Mouse (Mus musculus) midbrain, embryonic 16.5 days (tissue): ENCODE results near the gene Src. TPM values are rescaled to one million over a fixed set of nuclear protein-coding genes. Genes with fewer than 3 reads are reported as not detected.

Experiments used
- ATAC-seq: fragments of 200-750 bp; cut with Nextera tagmentation; 2 replicates; pipeline ENCODE4 v1.8.0; 2017; ENCODE audit warnings: moderate TSS enrichment
- H3K27ac ChIP-seq: fragments of 300-500 bp; sonication (generic); 2 replicates; pipeline ENCODE4 v1.5.1; 2014; ENCODE audit warnings: mild to moderate bottlenecking, low read length, mixed read lengths
- H3K27me3 ChIP-seq: fragments of 300-500 bp; sonication (generic); 2 replicates; pipeline ENCODE4 v1.6.1; 2014; ENCODE audit warnings: low read depth, low read length, mixed read lengths; ENCODE audit not compliant: control insufficient read depth, insufficient read depth
- H3K36me3 ChIP-seq: fragments of 300-500 bp; sonication (generic); 2 replicates; pipeline ENCODE4 v1.6.1; 2014; ENCODE audit warnings: mild to moderate bottlenecking, low read length, moderate library complexity, mixed read lengths; ENCODE audit not compliant: control insufficient read depth, insufficient read depth
- H3K4me1 ChIP-seq: fragments of 300-500 bp; sonication (generic); 2 replicates; pipeline ENCODE4 v1.6.1; 2014; ENCODE audit warnings: mild to moderate bottlenecking, low read length, mixed read lengths; ENCODE audit not compliant: control insufficient read depth, insufficient read depth
- H3K4me2 ChIP-seq: fragments of 300-500 bp; sonication (generic); 2 replicates; pipeline ENCODE4 v1.6.1; 2014; ENCODE audit warnings: mild to moderate bottlenecking, low read length, mixed read lengths
- H3K4me3 ChIP-seq: fragments of 300-500 bp; sonication (generic); 2 replicates; pipeline ENCODE4 v1.5.1; 2014; ENCODE audit warnings: low read depth, mild to moderate bottlenecking, low read length, moderate library complexity, mixed read lengths
- H3K9ac ChIP-seq: fragments of 300-500 bp; sonication (generic); 2 replicates; pipeline ENCODE4 v1.6.1; 2014; ENCODE audit warnings: low read depth, low read length, mixed read lengths
- H3K9me3 ChIP-seq: fragments of 300-500 bp; sonication (generic); replicated peaks from 2 replicates; pipeline ENCODE4 v1.6.1; 2014; ENCODE audit warnings: mild to moderate bottlenecking, low read length, mixed read lengths; ENCODE audit not compliant: control insufficient read depth, poor library complexity, severe bottlenecking
- WGBS: fragments of 180-500 bp; shearing (Covaris S2); extraction: QIAGEN DNeasy Blood & Tissue Kit; methylation state at CpG from one replicate; pipeline ENCODE4 v1.1.7; 2014; 5-methylcytosine and 5-hydroxymethylcytosine counted together
- polyA plus RNA-seq: library from polyadenylated mRNA; unstranded; fragments of >200 nt; fragmentation: Nextera tagmentation; extraction: Ambion mirVana; gene quantifications from 2 replicates; pipeline ENCODE4 v1.2.1, GENCODE M21; 2015

The Src gene
- polyA plus RNA-seq, 1 experiment from 2014 or later = 32.5 TPM

DNA sequence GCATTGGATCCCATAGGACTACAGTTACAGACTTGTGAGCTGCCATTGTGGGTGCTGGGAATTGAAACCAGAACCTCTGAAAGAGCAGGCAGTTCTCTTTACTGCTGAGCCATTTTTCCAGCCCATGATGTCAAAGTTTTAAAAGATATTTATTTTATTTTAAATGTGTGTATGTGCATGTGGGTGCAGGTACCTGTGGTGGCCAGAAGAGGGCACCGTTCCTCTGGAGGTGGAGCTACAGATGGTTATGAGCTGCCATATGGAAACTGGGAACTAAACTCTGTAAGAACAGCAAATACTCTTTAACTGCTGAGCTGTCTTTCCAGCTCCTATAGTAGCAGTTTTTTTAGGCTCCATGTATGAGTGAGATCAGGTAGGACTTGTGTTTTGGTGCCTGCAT, 23.1 kb downstream of the Src start:
- ATAC-seq = no peak
- Histone ChIP-seq H3K27me3 (no peaks in the 10 kb centered on the region), H3K9me3 (no peaks in the 10 kb centered on the region), H3K4me1 (no peaks in the 10 kb centered on the region), H3K36me3 (peaks cover 16% of the 10 kb centered on the region), H3K9ac (no peak overlapping the region), H3K4me2 (no peak overlapping the region), H3K4me3 (no peak overlapping the region), H3K27ac (no peak overlapping the region)
- 100% methylated on average over 1 of the region's 1 CpGs for WGBS

DNA sequence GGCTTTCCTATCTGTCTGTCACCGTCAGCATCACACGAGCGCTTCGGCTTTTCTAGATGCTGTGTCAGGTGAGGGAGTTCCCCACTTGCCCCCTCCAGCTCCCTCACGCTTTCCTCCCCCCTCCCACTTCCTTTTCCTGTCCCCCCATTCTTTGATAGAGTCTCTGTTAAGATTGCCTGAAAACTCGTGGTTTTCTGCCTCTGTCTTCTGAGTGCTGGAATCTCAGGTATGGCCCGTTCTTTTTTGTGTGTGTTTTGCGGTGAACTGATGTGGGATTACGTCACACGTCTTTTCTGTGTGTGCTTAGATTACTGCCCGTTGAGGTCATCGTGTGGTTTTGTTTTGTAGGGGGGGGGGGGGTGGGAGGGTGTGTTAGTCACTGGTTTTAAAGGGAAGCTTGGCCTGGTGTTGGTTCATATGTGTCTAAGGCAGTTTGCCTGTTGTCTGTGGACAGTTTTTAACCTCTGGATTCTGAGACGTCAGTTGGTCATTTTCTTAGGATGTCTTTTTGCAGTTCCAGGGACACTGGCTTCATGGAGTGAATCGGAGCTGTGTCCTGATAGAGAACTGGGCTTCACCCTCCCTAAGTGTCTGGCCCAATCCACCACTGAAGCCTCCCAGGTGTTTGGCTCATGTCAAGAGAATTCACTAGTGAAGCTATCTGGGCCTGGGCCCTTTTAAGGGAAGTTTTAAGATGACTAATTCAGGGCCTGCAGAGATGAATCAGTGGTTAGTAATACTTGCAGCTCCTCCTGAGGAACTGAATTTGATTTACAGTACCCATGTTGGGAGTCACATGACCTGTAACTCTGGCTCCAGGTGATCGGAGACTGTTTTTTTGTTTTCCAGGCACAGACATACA, 29.3 kb downstream of the Src start:
- no peaks in the 10 kb centered on the region for H3K9me3 ChIP-seq
- no peak overlapping the region for H3K9ac ChIP-seq
- WGBS = 88% methylated on average over 15 of the region's 15 CpGs
- peaks cover 7% of the 10 kb centered on the region; the same call in 1 of the 2 replicates for H3K36me3 ChIP-seq
- H3K27ac ChIP-seq = no peak overlapping the region
- H3K4me1 ChIP-seq = no peaks in the 10 kb centered on the region
- no peaks in the 10 kb centered on the region for H3K27me3 ChIP-seq
- H3K4me3 ChIP-seq = no peak overlapping the region
- H3K4me2 ChIP-seq = no peak overlapping the region
- ATAC-seq = no peak

DNA sequence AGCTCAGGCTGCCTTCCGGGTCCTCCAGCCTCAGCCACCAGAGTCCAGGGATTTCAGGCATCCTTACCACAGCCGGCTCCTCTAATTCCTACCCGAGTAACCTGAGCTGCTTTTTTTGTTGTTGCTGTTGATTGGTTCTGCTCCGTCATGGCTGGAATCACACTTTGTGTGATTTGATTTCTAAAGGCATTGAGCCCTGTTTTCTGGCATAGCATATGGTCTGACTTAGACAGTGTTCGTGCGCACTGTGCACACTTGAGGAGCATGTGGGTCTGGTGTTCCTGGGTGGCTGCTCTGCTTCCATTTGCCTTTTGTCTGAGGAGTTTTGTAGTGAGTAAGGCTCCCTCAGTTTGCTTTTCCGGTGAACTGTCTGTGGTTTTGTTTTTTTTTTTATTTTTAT, 30.1 kb downstream of the Src start:
- H3K36me3 ChIP-seq = peaks cover 7% of the 10 kb centered on the region; the same call in 1 of the 2 replicates
- no peak for ATAC-seq

DNA sequence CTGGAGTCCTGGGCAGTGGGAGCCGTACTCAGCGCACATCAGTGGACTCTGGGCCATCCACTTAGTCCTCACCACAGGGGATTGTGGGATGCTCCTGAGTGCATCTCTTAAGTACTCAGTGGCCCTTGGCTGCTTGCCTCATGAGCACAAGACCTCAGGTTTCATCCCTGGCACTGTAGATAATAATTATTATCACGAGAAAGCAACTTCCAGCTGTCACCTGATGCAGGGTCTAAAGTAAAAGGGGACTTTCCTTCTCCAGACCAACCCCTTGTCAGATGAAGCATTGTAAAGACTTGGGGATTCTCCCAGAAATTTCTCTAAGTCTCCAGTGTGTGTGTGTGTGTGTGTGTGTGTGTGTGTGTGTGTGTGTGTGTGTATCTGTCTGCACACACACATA, 32.7 kb downstream of the Src start:
- Histone ChIP-seq H3K36me3 (peaks cover 9% of the 10 kb centered on the region; the same call in 1 of the 2 replicates), H3K27ac (no peak overlapping the region), H3K27me3 (no peaks in the 10 kb centered on the region), H3K4me1 (no peaks in the 10 kb centered on the region), H3K4me2 (no peak overlapping the region), H3K4me3 (no peak overlapping the region), H3K9me3 (no peaks in the 10 kb centered on the region), H3K9ac (no peak overlapping the region)
- WGBS = 72% methylated on average over 3 of the region's 3 CpGs
- ATAC-seq = no peak

More for the DNA sequence above, 30.1 kb downstream of the Src start:
- Histone ChIP-seq H3K27ac (no peak overlapping the region), H3K4me2 (no peak overlapping the region), H3K9me3 (no peaks in the 10 kb centered on the region), H3K4me3 (no peak overlapping the region), H3K9ac (no peak overlapping the region), H3K4me1 (no peaks in the 10 kb centered on the region), H3K27me3 (no peaks in the 10 kb centered on the region)
- 49% methylated on average over 7 of the region's 7 CpGs for WGBS

DNA sequence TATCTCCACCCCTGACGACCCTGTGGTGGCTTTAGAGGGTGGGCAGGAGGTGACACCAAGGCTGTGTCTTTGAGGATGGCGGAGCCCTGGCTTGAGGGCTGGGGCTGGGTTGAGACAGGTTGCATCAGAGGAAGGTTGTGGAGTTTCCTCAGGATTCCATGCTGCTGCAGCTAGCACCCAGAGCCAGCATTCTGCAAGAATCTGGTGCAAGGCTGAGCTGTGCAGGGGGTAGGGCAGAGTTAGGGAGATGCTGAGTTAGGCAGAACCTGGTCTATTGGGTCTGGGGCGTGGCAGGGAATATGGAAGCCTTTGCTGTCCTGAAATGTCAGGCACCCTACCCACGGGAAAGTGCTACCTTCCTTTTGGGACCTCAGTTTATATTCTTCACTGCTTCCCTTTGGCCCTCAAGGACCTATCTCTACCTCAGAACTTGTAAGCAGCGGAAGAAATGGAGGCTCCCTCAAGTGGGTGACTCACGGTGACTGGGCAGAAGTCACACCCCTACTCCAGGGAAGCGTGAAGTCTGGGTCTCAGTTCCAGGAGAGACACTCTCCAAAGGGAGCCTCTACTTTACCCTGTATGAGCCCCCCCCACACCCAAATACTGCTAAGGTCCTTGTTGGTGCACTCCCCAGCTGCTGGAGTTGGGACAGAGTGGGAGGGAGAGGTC, 33.3 kb downstream of the Src start:
- H3K4me3 ChIP-seq = no peak overlapping the region
- H3K9me3 ChIP-seq = no peaks in the 10 kb centered on the region
- no peak for ATAC-seq
- H3K9ac ChIP-seq = no peak overlapping the region
- peaks cover 9% of the 10 kb centered on the region; the same call in 1 of the 2 replicates for H3K36me3 ChIP-seq
- no peak overlapping the region for H3K27ac ChIP-seq
- no peaks in the 10 kb centered on the region for H3K4me1 ChIP-seq
- no peaks in the 10 kb centered on the region for H3K27me3 ChIP-seq
- WGBS = 89% methylated on average over 7 of the region's 7 CpGs
- no peak overlapping the region for H3K4me2 ChIP-seq

DNA sequence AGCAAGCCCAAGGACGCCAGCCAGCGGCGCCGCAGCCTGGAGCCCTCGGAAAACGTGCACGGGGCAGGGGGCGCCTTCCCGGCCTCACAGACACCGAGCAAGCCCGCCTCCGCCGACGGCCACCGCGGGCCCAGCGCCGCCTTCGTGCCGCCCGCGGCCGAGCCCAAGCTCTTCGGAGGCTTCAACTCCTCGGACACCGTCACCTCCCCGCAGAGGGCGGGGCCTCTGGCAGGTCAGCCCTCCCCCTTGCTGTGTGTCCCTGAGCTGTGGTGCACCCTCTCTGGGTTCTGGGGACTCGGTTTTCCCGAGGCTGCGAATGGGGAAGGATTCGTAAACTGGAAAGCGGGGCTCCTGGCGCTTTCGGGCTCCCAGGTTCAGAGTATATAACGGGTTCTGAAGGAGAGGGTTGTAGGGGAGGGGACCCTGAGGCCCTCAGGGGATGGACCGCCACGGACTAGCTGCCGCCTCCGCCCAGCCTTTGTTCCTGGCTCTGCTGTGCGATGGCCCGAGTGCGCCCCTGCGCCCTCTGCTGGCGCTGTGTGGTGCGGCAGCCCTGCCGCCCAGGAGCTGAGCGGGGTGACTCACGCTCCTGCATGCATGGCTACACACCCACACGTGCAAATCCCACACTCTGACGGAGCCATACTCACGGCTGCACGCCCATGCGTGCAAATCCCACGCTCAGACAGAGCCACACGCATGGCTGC, 39.0 kb downstream of the Src start:
- Histone ChIP-seq H3K27me3 (no peaks in the 10 kb centered on the region), H3K4me3 (peak overlapping the region; percentile 19), H3K4me1 (peaks cover 33% of the 10 kb centered on the region), H3K9ac (peak overlapping the region; percentile 73), H3K36me3 (peaks cover 5% of the 10 kb centered on the region; the same call in 1 of the 2 replicates), H3K27ac (peak overlapping the region; percentile 80), H3K4me2 (peak overlapping the region; percentile 53), H3K9me3 (no peaks in the 10 kb centered on the region)
- peak; percentile 86 for ATAC-seq
- WGBS = 1% methylated on average over 56 of the region's 56 CpGs

DNA sequence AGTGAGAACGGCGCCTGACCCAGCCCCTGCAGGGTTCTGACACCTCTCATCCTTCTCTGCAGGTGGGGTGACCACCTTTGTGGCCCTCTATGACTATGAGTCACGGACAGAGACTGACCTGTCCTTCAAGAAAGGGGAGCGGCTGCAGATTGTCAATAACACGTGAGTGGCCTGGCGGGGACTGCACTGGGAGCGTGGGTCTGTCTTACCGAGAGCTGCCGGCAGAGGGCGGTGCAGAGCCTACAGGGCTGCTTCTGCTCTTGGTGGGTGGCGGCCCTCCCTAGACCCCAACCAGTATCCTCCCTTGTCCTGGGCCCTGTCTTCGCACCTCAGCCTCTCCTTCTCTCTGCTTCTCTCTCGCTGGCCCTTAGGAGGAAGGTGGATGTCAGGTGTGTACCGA, 40.2 kb downstream of the Src start:
- no peak overlapping the region for H3K4me3 ChIP-seq
- H3K9ac ChIP-seq = peak overlapping the region; percentile 73
- peak overlapping the region; percentile 80 for H3K27ac ChIP-seq

DNA sequence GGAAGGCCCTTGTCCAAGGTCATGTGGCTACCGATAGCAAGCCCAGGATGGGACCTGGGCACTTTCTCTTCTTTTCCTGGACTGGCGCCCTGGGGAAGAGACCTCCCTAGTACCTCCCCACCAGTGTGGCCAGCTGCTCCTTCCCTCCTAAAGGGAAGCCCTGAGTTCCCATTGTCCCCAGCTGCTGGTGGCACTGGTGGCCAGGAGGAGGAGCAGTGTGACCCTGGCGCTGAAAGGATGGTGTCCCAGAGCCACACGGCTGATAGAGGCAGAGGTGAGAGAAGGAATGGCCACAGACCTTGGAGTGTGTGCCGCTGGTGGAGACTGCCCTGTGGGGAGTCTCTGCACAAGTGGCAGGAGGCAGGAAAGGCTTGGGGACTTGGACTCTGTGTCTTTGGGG, 41.5 kb downstream of the Src start:
- Histone ChIP-seq H3K36me3 (peaks cover 9% of the 10 kb centered on the region; the same call in 1 of the 2 replicates), H3K27me3 (no peaks in the 10 kb centered on the region), H3K4me1 (peaks cover 57% of the 10 kb centered on the region), H3K4me3 (no peak overlapping the region), H3K9ac (peak overlapping the region; percentile 27; the same call in 1 of the 2 replicates), H3K9me3 (no peaks in the 10 kb centered on the region), H3K27ac (peak overlapping the region; percentile 52), H3K4me2 (no peak overlapping the region)
- WGBS = 13% methylated on average over 5 of the region's 5 CpGs
- no peak for ATAC-seq

More for the DNA sequence above, 40.2 kb downstream of the Src start:
- 0 out of 2 replicates have a peak, but pooled peaks have one; percentile 18 for ATAC-seq
- WGBS = 12% methylated on average over 14 of the region's 14 CpGs
- Histone ChIP-seq H3K4me1 (peaks cover 45% of the 10 kb centered on the region), H3K4me2 (no peak overlapping the region), H3K27me3 (no peaks in the 10 kb centered on the region), H3K36me3 (peaks cover 7% of the 10 kb centered on the region; the same call in 1 of the 2 replicates), H3K9me3 (no peaks in the 10 kb centered on the region)
